Mouse (Mus musculus) leukemia stem cell, adult 10-12 weeks (primary cell): ENCODE data around the gene Nrip3. TPM values are rescaled to one million over a fixed set of nuclear protein-coding genes. Genes with fewer than 3 reads are reported as not detected.

Experiments
- polyA plus RNA-seq: library from polyadenylated mRNA; stranded (reverse); fragments of >175 nt; gene quantifications from 2 replicates; pipeline ENCODE4 v1.2.3, GENCODE M21; 2012; ENCODE audit warnings: low replicate concordance

Gene Nrip3
- polyA plus RNA-seq = 5.9 TPM in 2 replicates

GRCm38 (mm10) chr7:109781470-109782203, at the start of gene Nrip3:
Gene Nrip3 (minus strand): TSS chr7:109782025.

GRCm38 (mm10) chr7:109752008-109752925, 29.6 kb downstream of the Nrip3 start, which contains the start of gene Tmem9b:
Gene Tmem9b (minus strand): TSS chr7:109752875.

GRCm38 (mm10) chr7:109731626-109732025, 50.2 kb downstream of the Nrip3 start, which contains the start of gene Ascl3:
Gene Ascl3 (minus strand): TSS chr7:109731726.

GRCm38 (mm10) chr7:109723697-109724096, 58.1 kb downstream of the Nrip3 start, which contains the start of gene BC051019:
Gene BC051019 (minus strand): TSS chr7:109723850.

Other genes starting within 250 kb of the Nrip3 start
- 4.0 and 7.2 TPM in 2 replicates for gene St5, start 78.4 kb downstream of the Nrip3 start, polyA plus RNA-seq
- 9.1 and 21.6 TPM in 2 replicates for gene Akip1, start 78.3 kb downstream of the Nrip3 start, polyA plus RNA-seq
- not detected in 2 replicates for gene BC051019, start 58.2 kb downstream of the Nrip3 start, polyA plus RNA-seq
- not detected in 2 replicates for gene Ascl3, start 50.3 kb downstream of the Nrip3 start, polyA plus RNA-seq
- gene Tmem9b, start 29.1 kb downstream of the Nrip3 start, polyA plus RNA-seq = 1.0 and 4.3 TPM in 2 replicates
- not detected in 2 replicates for gene Scube2, start 83.7 kb upstream of the Nrip3 start, polyA plus RNA-seq
- 6.3 and 11.6 TPM in 2 replicates for gene Dennd5a, start 178.4 kb upstream of the Nrip3 start, polyA plus RNA-seq
- 15.7 and 27.1 TPM in 2 replicates for gene Tmem41b, start 204.9 kb upstream of the Nrip3 start, polyA plus RNA-seq
- gene Ipo7, start 236.2 kb upstream of the Nrip3 start, polyA plus RNA-seq = 123 and 251 TPM in 2 replicates